Mouse (Mus musculus) bone marrow, adult 2 months (tissue): ENCODE measurements around the gene Clec4a3. TPM values are rescaled to one million over a fixed set of nuclear protein-coding genes. Genes with fewer than 3 reads are reported as not detected.
A peak's percentile ranks its signal among the peaks of the same experiment; 100 is the strongest.

Experiments used
- H3K27ac ChIP-seq: fragments of 200-500 bp; 2 replicates; pipeline ENCODE4 v1.5.1; 2012; ENCODE audit warnings: low read depth, mild to moderate bottlenecking, control low read depth, inconsistent platforms, low read length; ENCODE audit not compliant: control insufficient read depth, poor library complexity, insufficient read depth
- H3K4me1 ChIP-seq: fragments of 200-500 bp; 2 replicates; pipeline ENCODE4 v1.6.1; 2011; ENCODE audit warnings: low read length; ENCODE audit not compliant: control insufficient read depth, insufficient read depth
- H3K4me3 ChIP-seq: fragments of 200-500 bp; replicated peaks from 2 replicates; pipeline ENCODE3; 2011; ENCODE audit warnings: mild to moderate bottlenecking, low read depth, low read length, control low read depth; ENCODE audit not compliant: control insufficient read depth
- CTCF ChIP-seq: fragments of 200-500 bp; IDR thresholded peaks from 2 replicates; pipeline ENCODE4 v1.5.1; 2011; ENCODE audit warnings: low read length, control low read depth; ENCODE audit not compliant: control insufficient read depth, insufficient read depth
- POLR2A ChIP-seq: fragments of 200-500 bp; IDR thresholded peaks from 2 replicates; pipeline ENCODE4 v1.6.1; 2011; ENCODE audit warnings: low read depth, mild to moderate bottlenecking, control low read depth, low read length, borderline replicate concordance; ENCODE audit not compliant: control insufficient read depth
- WGBS: fragments of 180-500 bp; shearing (Covaris S2); methylation state at CpG from one replicate; pipeline ENCODE4 v1.1.7; 2018; 5-methylcytosine and 5-hydroxymethylcytosine counted together
- polyA plus RNA-seq: library from polyadenylated mRNA; stranded (reverse); fragments of >200 nt; gene quantifications from 2 replicates; pipeline ENCODE4 v1.2.4, GENCODE M21; 2011; ENCODE audit warnings: low replicate concordance; ENCODE audit not compliant: missing spikeins, insufficient read depth, insufficient read length

The Clec4a3 gene
- polyA plus RNA-seq, 1 experiment = 7.9 TPM

- WGBS = 41% methylated on average over 1 of the region's 1 CpGs
- H3K27ac ChIP-seq = no peak overlapping the region
- TF ChIP-seq CTCF = peak; percentile 66
- TF ChIP-seq POLR2A = no peak
- H3K4me3 ChIP-seq = no peak overlapping the region
- H3K4me1 ChIP-seq = no peaks in the 10 kb centered on the region
Measured at GRCm38 (mm10) chr6:123005591-123005990, 53.3 kb downstream of the Clec4a3 start.

Other genes with a start within 250 kb of the Clec4a3 start
- 18.2 TPM in 1 of 2 replicates, not detected in the other for gene Nanog, start 245.0 kb upstream of the Clec4a3 start, polyA plus RNA-seq
- gene Slc2a3, start 150.9 kb upstream of the Clec4a3 start, polyA plus RNA-seq = 45.2 and 88.2 TPM in 2 replicates
- 9.6 and 18.0 TPM in 2 replicates for gene Foxj2, start 132.6 kb upstream of the Clec4a3 start, polyA plus RNA-seq
- gene C3ar1, start 96.4 kb upstream of the Clec4a3 start, polyA plus RNA-seq = 0.31 and 0.35 TPM in 2 replicates
- 7.4 and 8.9 TPM in 2 replicates for gene Necap1, start 78.0 kb upstream of the Clec4a3 start, polyA plus RNA-seq
- 16.5 and 26.6 TPM in 2 replicates for gene Clec4a1, start 30.7 kb upstream of the Clec4a3 start, polyA plus RNA-seq
- not detected in 2 replicates for gene Clec4a4, start 37.9 kb downstream of the Clec4a3 start, polyA plus RNA-seq
- gene Clec4b1, start 97.4 kb downstream of the Clec4a3 start, polyA plus RNA-seq = 6.3 and 9.0 TPM in 2 replicates
- 24.0 and 73.2 TPM in 2 replicates for gene Clec4a2, start 153.9 kb downstream of the Clec4a3 start, polyA plus RNA-seq
- 1.3 and 1.7 TPM in 2 replicates for gene Clec4b2, start 220.4 kb downstream of the Clec4a3 start, polyA plus RNA-seq